In genomic region chrX:48033766-48034143, GRCm38 (mm10) we compare ENCODE assay signal across 9 mouse cellular contexts. TPM values are rescaled to one million over a fixed set of nuclear protein-coding genes. Genes with fewer than 3 reads are reported as not detected.
A peak's percentile ranks its signal among the peaks of the same experiment; 100 is the strongest.
DNase-seq lines count a peak whose midpoint lies in the region; ATAC-seq and TF ChIP-seq lines count a peak whose summit lies in the region.
"Had no signal": no experiment of that assay in that cellular context is flagged by ENCODE, and none has a peak within 500 bp of the region (broad histone marks: within the 10 kb centered on the region; RNA-seq: fewer than 3 reads in every experiment).

No protein-coding gene starts in this region.

- no peak overlapping the region for H3K27ac ChIP-seq in bone marrow macrophage, adult 2 months (ENCODE audit: insufficient read depth, low read depth, low read length)
- no peak overlapping the region for H3K27ac ChIP-seq in hindbrain, embryonic 11.5 days (ENCODE audit: low read depth, low read length)
- H3K27ac ChIP-seq in midbrain, embryonic 12.5 days (replicated peaks) = no peak overlapping the region

- H3K27me3 ChIP-seq in hindbrain, embryonic 11.5 days (ENCODE audit: control insufficient read depth, insufficient read depth, low read length) = peaks cover 11% of the 10 kb centered on the region
- H3K27me3 ChIP-seq in midbrain, embryonic 12.5 days = peaks cover 61% of the 10 kb centered on the region

- 12% methylated on average over 11 of the region's 11 CpGs for WGBS in hindbrain, embryonic 11.5 days
- 24% methylated on average over 11 of the region's 11 CpGs for WGBS in midbrain, embryonic 12.5 days

- no peaks in the 10 kb centered on the region for H3K9me3 ChIP-seq in hindbrain, embryonic 11.5 days (ENCODE audit: control insufficient read depth, low read length)
- no peaks in the 10 kb centered on the region for H3K9me3 ChIP-seq in midbrain, embryonic 12.5 days
- H3K9me3 ChIP-seq: G1E had no signal

- H3K4me1 ChIP-seq in bone marrow macrophage, adult 2 months (ENCODE audit: control insufficient read depth, insufficient read depth, low read length) = no peaks in the 10 kb centered on the region
- 0 out of 2 replicates have a peak, but pooled peaks cover 2% of the 10 kb centered on the region for H3K4me1 ChIP-seq in hindbrain, embryonic 11.5 days (replicated peaks; ENCODE audit: control insufficient read depth, insufficient read depth, low read length)
- peaks cover 7% of the 10 kb centered on the region; the same call in 1 of the 2 replicates for H3K4me1 ChIP-seq in midbrain, embryonic 12.5 days

- no peak for TF ChIP-seq CTCF in bone marrow macrophage, adult 2 months (IDR thresholded peaks at IDR 0.05; ENCODE audit: low read depth, low read length)

- no peak for TF ChIP-seq POLR2A in bone marrow macrophage, adult 2 months (IDR thresholded peaks at IDR 0.05; ENCODE audit: borderline replicate concordance, low read depth, low read length)

- no peaks in the 10 kb centered on the region for H3K36me3 ChIP-seq in hindbrain, embryonic 11.5 days (ENCODE audit: control insufficient read depth, insufficient read depth, low read length)
- H3K36me3 ChIP-seq in midbrain, embryonic 12.5 days = no peaks in the 10 kb centered on the region
- H3K36me3 ChIP-seq: G1E had no signal

- no peak overlapping the region for H3K9ac ChIP-seq in hindbrain, embryonic 11.5 days (ENCODE audit: low read depth, low read length)
- peak overlapping the region; percentile 43 for H3K9ac ChIP-seq in midbrain, embryonic 12.5 days (replicated peaks)

- peak; percentile 19; the same call in 1 of the 2 replicates for ATAC-seq in hindbrain, embryonic 11.5 days (ENCODE audit: low FRiP score)
- ATAC-seq in midbrain, embryonic 12.5 days (ENCODE audit: low FRiP score, low read depth) = no peak; the same call in 1 of the 2 replicates

- peak overlapping the region; percentile 83 for H3K4me2 ChIP-seq in hindbrain, embryonic 11.5 days (replicated peaks; ENCODE audit: low read depth, low read length)
- H3K4me2 ChIP-seq in midbrain, embryonic 12.5 days (replicated peaks) = peak overlapping the region; percentile 75

- peak; percentile 84 for DNase-seq in heart, adult 11 months
- DNase-seq in heart, adult 9 months (ENCODE audit: low spot score in 2 of 2) = no peak
- peak; percentile 3 for DNase-seq in hindbrain, embryonic 11.5 days (ENCODE audit: low spot score)
- DNase-seq in retina, embryonic 14.5 days (ENCODE audit: low spot score) = no peak
- DNase-seq in adrenal gland, postnatal 36 days = no peak
- no peak for DNase-seq in cerebellum, adult 11 months

- peak overlapping the region; percentile 49; the same call in 1 of the 2 replicates for H3K4me3 ChIP-seq in bone marrow macrophage, adult 2 months (ENCODE audit: insufficient read depth, low read length)
- H3K4me3 ChIP-seq in hindbrain, embryonic 11.5 days (ENCODE audit: low read depth, low read length) = peak overlapping the region; percentile 39; the same call in 1 of the 2 replicates
- peak overlapping the region; percentile 50 for H3K4me3 ChIP-seq in midbrain, embryonic 12.5 days

RNA-seq across cellular contexts. Expression of gene Apln, which starts 0.9 kb away (rescaled TPM):
- polyA plus RNA-seq in bone marrow macrophage, adult 2 months (2012; ENCODE audit: insufficient read depth, insufficient read length, missing spikeins) = 0.17 TPM in 1 of 2 replicates, not detected in the other
- 1.5 and 2.4 TPM in 2 replicates for polyA plus RNA-seq in hindbrain, embryonic 11.5 days (2014; fragmentation: Nextera tagmentation; extraction: Ambion mirVana)
- 3.5 and 4.1 TPM in 2 replicates for polyA plus RNA-seq in midbrain, embryonic 12.5 days (2016; fragmentation: Nextera tagmentation; extraction: Ambion mirVana)
- 1 to 10 TPM; 2.7 to 7.6 TPM for total RNA-seq in adrenal gland, postnatal 36 days (2021)

Comparison
In these comparisons a context has a peak if more than half of its experiments do, and no peak if none do; other contexts are left out.
1. DNase-seq: peak in heart, adult 11 months (single experiment) and hindbrain, embryonic 11.5 days (single experiment); none in heart, adult 9 months (0 of 2), retina, embryonic 14.5 days (single experiment), adrenal gland, postnatal 36 days (0 of 2) and cerebellum, adult 11 months (single experiment).
2. Peak in every context shown above with its lines, with median percentiles within 50 percentile points of each other: H3K4me3 ChIP-seq.